Mouse (Mus musculus): ENCODE measurements around the gene Epor. TPM values are rescaled to one million over a fixed set of nuclear protein-coding genes. Genes with fewer than 3 reads are reported as not detected.

The Epor gene
- total RNA-seq, 2 experiments from 2014 or later = 1.6 to 2.9 TPM

DNA sequence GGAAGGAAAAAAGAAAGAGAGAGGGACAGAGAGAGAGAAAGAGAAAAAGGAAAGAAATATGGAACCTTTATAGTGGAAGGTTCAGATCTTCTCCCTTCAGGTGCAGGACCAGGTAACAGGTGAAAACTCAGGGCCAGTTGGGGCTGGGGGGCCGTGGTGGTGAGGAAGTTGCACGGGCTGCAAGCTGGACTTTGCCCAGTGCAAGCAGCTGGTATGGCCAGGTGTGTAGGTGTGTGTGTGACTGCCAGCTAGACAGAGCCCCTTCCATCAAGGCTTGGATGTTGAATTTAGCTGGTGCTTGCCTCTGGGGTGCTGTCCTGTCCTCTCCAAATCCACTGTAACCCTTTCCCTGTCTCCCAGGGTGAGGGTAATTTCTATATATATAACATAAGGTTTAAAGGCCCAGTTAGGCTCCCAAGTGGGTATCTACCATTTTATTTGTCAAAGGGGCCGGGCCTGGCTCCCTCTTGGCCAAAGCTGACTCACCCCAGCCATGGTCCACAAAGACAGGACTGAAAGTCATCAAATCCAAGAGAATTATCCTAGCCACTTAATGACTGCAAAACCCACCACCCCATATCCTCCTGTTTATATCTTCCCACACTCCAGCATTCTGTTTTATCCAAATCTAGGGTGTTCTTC, 46.3 kb downstream of the Epor start:
- DNase-seq (ENCODE audit: low spot score in 2 of 2) = no peak

DNA sequence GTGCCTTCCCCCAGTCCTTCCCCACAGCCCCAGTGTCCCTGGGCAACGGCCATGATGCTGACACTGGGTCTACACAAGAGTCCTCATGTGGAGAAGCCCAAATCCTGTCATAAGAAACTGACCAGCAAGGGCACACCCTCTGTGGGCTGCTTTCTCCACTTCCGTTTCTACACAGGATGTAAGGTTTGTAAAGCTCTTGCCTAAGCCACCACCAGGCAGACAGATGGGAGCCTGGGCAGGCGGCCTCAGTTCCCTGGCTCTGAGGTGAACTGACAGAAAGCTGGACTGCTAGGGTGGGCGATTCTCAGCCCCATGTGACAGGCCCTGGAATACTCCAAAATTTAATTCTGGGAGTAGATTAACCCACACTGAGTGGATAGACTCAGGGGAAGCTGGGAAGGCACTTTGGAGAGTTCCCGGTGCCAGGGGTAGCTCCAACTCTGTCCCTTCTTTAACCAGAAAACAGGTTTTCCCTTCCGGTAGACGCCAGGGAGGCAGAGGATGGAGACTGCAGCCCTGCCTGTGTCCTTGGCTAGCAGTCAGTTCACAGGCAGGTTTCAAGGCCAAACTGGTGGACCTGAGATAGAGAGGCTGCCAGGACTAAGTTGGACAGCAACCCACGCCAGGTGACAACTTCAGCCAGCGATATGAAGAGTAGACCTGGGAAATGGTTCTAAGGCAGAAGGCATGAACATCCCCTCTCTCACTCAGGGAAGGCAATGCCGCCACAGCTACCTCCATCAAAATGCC, 53.7 kb downstream of the Epor start:
- no peak for DNase-seq (ENCODE audit: low spot score in 2 of 2)

Other genes starting within 250 kb of the Epor start
- 100 to 1,000 TPM; 135 to 173 TPM for gene Ldlr, start 240.0 kb downstream of the Epor start, total RNA-seq (2021)
- 1 to 10 TPM in 1 of 2 experiments, under 1 TPM in 1; 0.56 to 1.1 TPM for gene Spc24, start 203.2 kb downstream of the Epor start, total RNA-seq (2021)
- 10 to 100 TPM; 31.1 to 31.3 TPM for gene Kank2, start 164.8 kb downstream of the Epor start, total RNA-seq (2021)
- gene Angptl8, start 128.0 kb downstream of the Epor start, total RNA-seq (2021) = 10 to 100 TPM in 1 of 2 experiments, 1 to 10 TPM in 1; 8.2 to 26.2 TPM
- gene Dock6, start 110.9 kb downstream of the Epor start, total RNA-seq (2021) = 10 to 100 TPM; 29.7 to 36.1 TPM
- 10 to 100 TPM; 40.6 to 43.4 TPM for gene Rab3d, start 45.3 kb downstream of the Epor start, total RNA-seq (2021)
- gene Ccdc159, start 36.0 kb downstream of the Epor start, total RNA-seq (2021) = 10 to 100 TPM; 10.7 to 11.2 TPM
- gene Tmem205, start 36.0 kb downstream of the Epor start, total RNA-seq (2021) = 100 to 1,000 TPM; 280 to 531 TPM
- 10 to 100 TPM; 19.4 to 22.3 TPM for gene Plppr2, start 26.5 kb downstream of the Epor start, total RNA-seq (2021)
- gene Swsap1, start 7.8 kb downstream of the Epor start, total RNA-seq (2021) = 10 to 100 TPM; 12.3 to 14.2 TPM
- gene Rgl3, start 25.9 kb upstream of the Epor start, total RNA-seq (2021) = 10 to 100 TPM; 19.2 to 51.9 TPM
- gene Ccdc151, start 39.1 kb upstream of the Epor start, total RNA-seq (2021) = 1 to 10 TPM in 1 of 2 experiments, under 1 TPM in 1; 0.77 to 1.1 TPM
- 100 to 1,000 TPM; 132 to 173 TPM for gene Prkcsh, start 39.3 kb upstream of the Epor start, total RNA-seq (2021)
- gene Elavl3, start 88.5 kb upstream of the Epor start, total RNA-seq (2021) = 1 to 10 TPM; 2.7 to 2.8 TPM
- gene Gm49318, start 107.8 kb upstream of the Epor start, total RNA-seq (2021) = under 1 TPM in 1 of 2 experiments, not detected in 1; 0.61 TPM
- 1 to 10 TPM; 8.4 to 8.7 TPM for gene Zfp653, start 107.9 kb upstream of the Epor start, total RNA-seq (2021)
- 10 to 100 TPM; 49.0 to 64.4 TPM for gene Ecsit, start 121.9 kb upstream of the Epor start, total RNA-seq (2021)
- 1 to 10 TPM in 1 of 2 experiments, under 1 TPM in 1; 0.99 to 2.7 TPM for gene Cnn1, start 135.7 kb upstream of the Epor start, total RNA-seq (2021)
- 10 to 100 TPM; 73.3 to 81.8 TPM for gene Elof1, start 153.7 kb upstream of the Epor start, total RNA-seq (2021)
- gene Acp5, start 172.2 kb upstream of the Epor start, total RNA-seq (2021) = 10 to 100 TPM; 46.9 to 92.0 TPM
- gene Pigyl, start 193.3 kb upstream of the Epor start, total RNA-seq (2021) = 10 to 100 TPM; 42.5 to 44.3 TPM
- 1 to 10 TPM; 1.8 to 2.0 TPM for gene Zfp872, start 224.6 kb upstream of the Epor start, total RNA-seq (2021)

Measured in adrenal gland, adult 18-20 months (tissue).